Mouse (Mus musculus) CH12.LX (cell line): ENCODE measurements around the gene Atp8b4. TPM values are rescaled to one million over a fixed set of nuclear protein-coding genes. Genes with fewer than 3 reads are reported as not detected.

ENCODE experiments used
- DNase-seq: peaks from one replicate; pipeline ENCODE4 v3.0.0-alpha.2; 2013; ENCODE audit errors: extremely low read depth
- H3K27ac ChIP-seq: 2 replicates; pipeline ENCODE4 v1.5.1; 2012; ENCODE audit warnings: low read depth, mild to moderate bottlenecking, control low read depth, moderate library complexity; ENCODE audit not compliant: insufficient read depth
- H3K27me3 ChIP-seq: replicated peaks from 2 replicates; pipeline ENCODE3; 2012; ENCODE audit warnings: inconsistent platforms
- H3K36me3 ChIP-seq, 2 experiments: replicated peaks in 1 of 2; 2 replicates each; pipeline versions ENCODE3 to v1.6.1; 2012; ENCODE audit warnings: inconsistent platforms in 1 of 2, low read length in 1 of 2, mild to moderate bottlenecking in 1 of 2, mixed read lengths in 1 of 2, moderate library complexity in 1 of 2; ENCODE audit not compliant: control insufficient read depth in 1 of 2, insufficient read depth in 1 of 2
- H3K4me1 ChIP-seq, 2 experiments: 2 replicates each; pipeline ENCODE4 v1.6.1; 2012; ENCODE audit warnings: inconsistent platforms in 1 of 2, moderate library complexity in 1 of 2; ENCODE audit not compliant: insufficient read depth in 2 of 2, control insufficient read depth in 1 of 2
- H3K4me2 ChIP-seq: 2 replicates; pipeline ENCODE4 v1.6.1; 2012; ENCODE audit warnings: low read depth, mild to moderate bottlenecking, control low read depth; ENCODE audit not compliant: poor library complexity, insufficient read depth, severe bottlenecking
- H3K4me3 ChIP-seq, 3 experiments: fragments of 150-350 bp in 1 of 3; sonication (generic) in 1 of 3; replicated peaks in 1 of 3; 2 replicates each; pipeline versions ENCODE3 to v1.5.1; 2011 to 2012; ENCODE audit warnings: low read depth in 2 of 3, low read length in 2 of 3, mild to moderate bottlenecking in 2 of 3, moderate library complexity in 2 of 3, control low read depth in 1 of 3, improper control_type of control experiment in 1 of 3, inconsistent platforms in 1 of 3, mixed read lengths in 1 of 3; ENCODE audit not compliant: poor library complexity in 1 of 3
- H3K79me2 ChIP-seq: replicated peaks from 2 replicates; pipeline ENCODE4 v1.6.1; 2012; ENCODE audit warnings: mild to moderate bottlenecking, moderate library complexity; ENCODE audit not compliant: control insufficient read depth, poor library complexity, insufficient read depth, severe bottlenecking; ENCODE audit errors: extremely low read depth
- H3K9ac ChIP-seq: 2 replicates; pipeline ENCODE4 v1.6.1; 2012; ENCODE audit warnings: low read depth, mild to moderate bottlenecking, control low read depth, moderate library complexity; ENCODE audit not compliant: insufficient read depth
- H3K9me3 ChIP-seq: replicated peaks from 2 replicates; pipeline ENCODE3; 2012; ENCODE audit warnings: low read length, inconsistent platforms, mixed read lengths
- BHLHE40 ChIP-seq: IDR thresholded peaks from 2 replicates; pipeline ENCODE4 v1.6.1; 2011; ENCODE audit warnings: mild to moderate bottlenecking, low read depth, low read length, improper control_type of control experiment
- CHD1 ChIP-seq: IDR thresholded peaks from 2 replicates; pipeline ENCODE4 v1.6.1; 2012; ENCODE audit warnings: low read depth, low read length, improper control_type of control experiment, inconsistent platforms
- CTCF ChIP-seq, 2 experiments: IDR thresholded peaks in 1 of 2; conservative IDR thresholded peaks in 1 of 2; 2 replicates each; pipeline ENCODE4 v1.5.1; 2011 to 2012; ENCODE audit warnings: low read depth in 2 of 2, low read length in 2 of 2, improper control_type of control experiment in 1 of 2, inconsistent platforms in 1 of 2, mild to moderate bottlenecking in 1 of 2, moderate library complexity in 1 of 2
- E2F4 ChIP-seq: IDR thresholded peaks from 2 replicates; pipeline ENCODE4 v1.6.1; 2011; ENCODE audit warnings: low read depth, low read length, improper control_type of control experiment; ENCODE audit not compliant: insufficient replicate concordance
- ELF1 ChIP-seq: IDR thresholded peaks from 2 replicates; pipeline ENCODE4 v1.6.1; 2014; ENCODE audit warnings: low read depth, mild to moderate bottlenecking, inconsistent platforms, low read length, improper control_type of control experiment
- EP300 ChIP-seq: IDR thresholded peaks from 2 replicates; pipeline ENCODE4 v1.6.1; 2011; ENCODE audit warnings: low read length, improper control_type of control experiment
- GABPA ChIP-seq: IDR thresholded peaks from 2 replicates; pipeline ENCODE4 v1.6.1; 2012; ENCODE audit warnings: low read depth, low read length, improper control_type of control experiment, inconsistent platforms; ENCODE audit not compliant: insufficient replicate concordance
- HCFC1 ChIP-seq: IDR thresholded peaks from 2 replicates; pipeline ENCODE4 v1.6.1; 2012; ENCODE audit warnings: low read depth, mild to moderate bottlenecking, inconsistent platforms, low read length, improper control_type of control experiment
- IRF4 ChIP-seq: IDR thresholded peaks from 2 replicates; pipeline ENCODE4 v1.6.1; 2014; ENCODE audit warnings: low read depth, mild to moderate bottlenecking, inconsistent platforms, low read length, improper control_type of control experiment
- JUND ChIP-seq: conservative IDR thresholded peaks from 2 replicates; pipeline ENCODE4 v1.6.1; 2011; ENCODE audit warnings: low read depth, low read length, improper control_type of control experiment
- KAT2A ChIP-seq: IDR thresholded peaks from 2 replicates; pipeline ENCODE4 v1.6.1; 2012; ENCODE audit warnings: low read length, improper control_type of control experiment, inconsistent platforms; ENCODE audit not compliant: insufficient replicate concordance
- MAX ChIP-seq: IDR thresholded peaks from 2 replicates; pipeline ENCODE4 v1.6.1; 2011; ENCODE audit warnings: low read length, improper control_type of control experiment
- MAZ ChIP-seq: IDR thresholded peaks from 2 replicates; pipeline ENCODE4 v1.6.1; 2012; ENCODE audit warnings: low read depth, mild to moderate bottlenecking, inconsistent platforms, low read length, improper control_type of control experiment, moderate library complexity
- MXI1 ChIP-seq: IDR thresholded peaks from 2 replicates; pipeline ENCODE4 v1.6.1; 2011; ENCODE audit warnings: mild to moderate bottlenecking, low read depth, low read length, improper control_type of control experiment
- MYC ChIP-seq: IDR thresholded peaks from 2 replicates; pipeline ENCODE4 v1.6.1; 2011; ENCODE audit warnings: low read depth, mild to moderate bottlenecking, improper control_type of control experiment, low read length
- NRF1 ChIP-seq: IDR thresholded peaks from 2 replicates; pipeline ENCODE4 v1.6.1; 2014; ENCODE audit warnings: low read depth, mild to moderate bottlenecking, inconsistent platforms, low read length, improper control_type of control experiment, moderate library complexity
- SIN3A ChIP-seq: IDR thresholded peaks from 2 replicates; pipeline ENCODE4 v1.6.1; 2012; ENCODE audit warnings: low read length, improper control_type of control experiment, inconsistent platforms
- TBP ChIP-seq: conservative IDR thresholded peaks from 2 replicates; pipeline ENCODE4 v1.6.1; 2011; ENCODE audit warnings: low read depth, low read length, improper control_type of control experiment
- TCF12 ChIP-seq: IDR thresholded peaks from 2 replicates; pipeline ENCODE4 v1.6.1; 2014; ENCODE audit warnings: low read depth, mild to moderate bottlenecking, inconsistent platforms, low read length, improper control_type of control experiment
- USF1 ChIP-seq: IDR thresholded peaks from 2 replicates; pipeline ENCODE4 v1.6.1; 2014; ENCODE audit warnings: low read depth, mild to moderate bottlenecking, inconsistent platforms, low read length, improper control_type of control experiment
- USF2 ChIP-seq: conservative IDR thresholded peaks from 2 replicates; pipeline ENCODE4 v1.6.1; 2011; ENCODE audit warnings: low read depth, low read length, improper control_type of control experiment
- ZC3H11A ChIP-seq: IDR thresholded peaks from 2 replicates; pipeline ENCODE4 v1.6.1; 2012; ENCODE audit warnings: low read depth, mild to moderate bottlenecking, inconsistent platforms, low read length, improper control_type of control experiment
- ZKSCAN1 ChIP-seq: IDR thresholded peaks from 2 replicates; pipeline ENCODE4 v1.6.1; 2012; ENCODE audit warnings: low read depth, inconsistent platforms, low read length, improper control_type of control experiment, borderline replicate concordance
- ZNF384 ChIP-seq: IDR thresholded peaks from 2 replicates; pipeline ENCODE4 v1.6.1; 2012; ENCODE audit warnings: low read depth, low read length, improper control_type of control experiment, inconsistent platforms
- dilution Hi-C: fragments of 300-500 bp; cut with MboI; formaldehyde crosslinking; loops from 2 replicates; pipeline ENCODE4 v1.14.3; 2020; ENCODE audit warnings: low sequenced_read_pairs; ENCODE audit not compliant: extremely low pct_unique_long_range_greater_than_20kb, extremely low pct_ligation_motif_present
- in situ Hi-C: fragments of 300-500 bp; cut with MboI; formaldehyde crosslinking; loops from 3 replicates; pipeline ENCODE4 v1.14.3; 2019; ENCODE audit warnings: low sequenced_read_pairs, low pct_ligation_motif_present, low pct_unique_long_range_greater_than_20kb, mixed read lengths
- polyA plus RNA-seq: library from polyadenylated mRNA; unstranded; fragments of >175 nt; gene quantifications from 2 replicates; pipeline ENCODE4 v1.2.1, GENCODE M21; 2012; ENCODE audit warnings: low read depth; ENCODE audit not compliant: insufficient read length
- total RNA-seq, 2 experiments: library from RNA; depleted of rRNA; stranded (reverse); fragments of 300-350 nt in 1 of 2; fragments of >200 nt in 1 of 2; gene quantifications; 2 replicates each; pipeline ENCODE4 v1.2.3; 2012 to 2014

The Atp8b4 gene
- total and polyA plus RNA-seq, 3 experiments: 0.50 to 1.9 (median 0.79) TPM

DNA sequence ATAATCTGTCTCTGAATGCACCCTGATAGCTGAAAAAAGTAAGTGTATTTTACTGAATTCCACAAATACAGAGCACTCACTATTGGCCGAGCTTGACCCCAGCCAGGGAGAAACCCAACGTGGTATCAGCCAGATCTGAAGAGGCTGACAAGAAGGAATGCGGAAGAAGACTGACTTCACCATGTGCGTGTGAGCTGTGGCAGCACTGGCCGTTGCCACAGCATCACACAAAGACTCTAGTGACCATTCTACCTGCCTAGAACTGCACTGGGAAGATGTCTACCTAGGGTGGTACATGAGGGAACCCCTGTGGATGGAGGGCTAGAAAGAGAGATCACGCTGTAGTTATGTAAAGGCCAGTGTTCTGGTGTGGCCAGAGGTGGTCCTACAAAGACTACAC lies 55.4 kb downstream of the Atp8b4 start (continued):
- TF ChIP-seq CTCF (conservative IDR thresholded peaks at IDR 0.05 in 1 of 2, IDR thresholded peaks at IDR 0.05 in 1 of 2; ENCODE audit: low read depth in 2 of 2, low read length in 2 of 2) (no peak), HCFC1 (no peak), TCF12 (no peak)

DNA sequence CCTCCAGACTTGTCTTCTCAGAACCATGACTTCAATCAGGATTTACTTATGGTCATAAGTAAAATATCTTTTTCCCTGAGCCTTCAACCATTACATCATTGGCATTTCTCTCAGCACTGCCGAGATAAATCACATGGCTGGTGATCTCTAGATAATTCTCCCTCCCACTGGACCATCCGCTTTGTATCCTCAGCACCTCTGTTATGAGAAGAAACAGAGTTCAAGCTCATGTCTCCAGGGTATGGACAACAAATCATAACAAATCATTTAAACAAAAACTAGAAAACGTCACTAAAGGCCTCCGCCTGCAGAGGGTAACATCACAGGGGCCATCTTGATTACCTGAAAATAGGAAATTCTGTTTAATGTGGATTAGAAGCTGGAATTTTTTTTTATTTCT lies 58.9 kb downstream of the Atp8b4 start:
- Histone ChIP-seq H3K79me2 (no peaks in the 10 kb centered on the region), H3K9ac (no peak overlapping the region), H3K36me3 (no peaks in the 10 kb centered on the region), H3K4me2 (no peak overlapping the region), H3K4me3 (no peak overlapping the region), H3K27me3 (no peaks in the 10 kb centered on the region), H3K9me3 (no peaks in the 10 kb centered on the region), H3K4me1 (peaks cover 0 to 5% of the 10 kb centered on the region in 2 experiments; a peak in 2 of 4 replicates), H3K27ac (no peak overlapping the region)
- TF ChIP-seq SIN3A (no peak), EP300 (no peak), BHLHE40 (no peak)
- no peak for DNase-seq
- dilution Hi-C loops: no loop called here
- in situ Hi-C loops: no loop called here

DNA sequence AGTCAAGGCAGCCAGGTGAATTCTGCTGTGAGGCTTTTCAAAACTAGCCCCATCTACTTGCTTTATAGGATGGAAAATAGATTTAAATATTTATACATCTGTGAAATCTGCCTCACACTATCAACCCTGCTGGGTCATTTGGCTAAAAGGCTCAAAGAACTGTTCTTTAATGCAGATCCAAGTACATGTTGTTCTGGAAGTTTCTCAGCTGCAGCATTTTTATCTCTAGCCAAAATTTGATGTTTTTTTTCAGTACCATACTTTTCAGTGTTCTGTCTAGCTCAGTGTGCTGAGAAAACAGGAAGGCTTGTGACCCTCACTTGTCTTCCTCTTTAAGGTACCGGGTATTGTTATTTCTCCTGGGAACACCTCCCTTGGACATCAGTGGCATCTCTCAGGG lies 65.8 kb downstream of the Atp8b4 start:
- H3K27ac ChIP-seq: no peak overlapping the region
- no peaks in the 10 kb centered on the region for H3K36me3 ChIP-seq
- TF ChIP-seq ELF1 (no peak), USF2 (no peak), CTCF (conservative IDR thresholded peaks at IDR 0.05 in 1 of 2, IDR thresholded peaks at IDR 0.05 in 1 of 2; ENCODE audit: low read depth in 2 of 2, low read length in 2 of 2) (no peak), MXI1 (no peak)
- H3K79me2 ChIP-seq: no peaks in the 10 kb centered on the region
- in situ Hi-C loops (no loop called here), dilution Hi-C loops (no loop called here)
- DNase-seq: no peak
- H3K27me3 ChIP-seq: no peaks in the 10 kb centered on the region
- H3K4me3 ChIP-seq: no peak overlapping the region
- H3K9me3 ChIP-seq: no peaks in the 10 kb centered on the region
- H3K9ac ChIP-seq: no peak overlapping the region
- no peaks in the 10 kb centered on the region for H3K4me1 ChIP-seq
- H3K4me2 ChIP-seq: no peak overlapping the region

DNA sequence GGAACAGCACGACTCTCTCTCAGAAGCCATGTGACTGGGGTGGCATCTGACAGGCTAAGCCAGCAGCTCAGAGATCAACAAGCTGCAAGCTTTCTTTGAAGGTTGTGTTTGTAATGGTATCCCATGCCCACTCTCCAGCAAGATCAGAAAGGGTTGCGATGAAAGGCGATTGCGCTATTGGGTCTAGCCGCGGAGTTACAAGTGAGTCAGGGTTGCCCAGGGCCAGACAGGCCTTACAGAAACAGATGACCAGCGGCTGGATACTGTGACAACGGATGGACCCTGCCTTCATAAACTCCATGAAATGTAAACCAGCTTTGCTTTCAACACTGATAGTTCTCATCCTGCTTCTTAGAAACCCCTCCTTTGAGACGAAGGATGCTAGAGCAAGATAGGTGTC lies 66.2 kb downstream of the Atp8b4 start:
- no peak overlapping the region for H3K9ac ChIP-seq
- H3K27me3 ChIP-seq: no peaks in the 10 kb centered on the region
- H3K79me2 ChIP-seq: no peaks in the 10 kb centered on the region
- H3K27ac ChIP-seq: no peak overlapping the region
- in situ Hi-C loops: no loop called here
- H3K4me3 ChIP-seq: no peak overlapping the region
- H3K4me2 ChIP-seq: no peak overlapping the region
- TF ChIP-seq ZC3H11A (no peak), USF1 (no peak), HCFC1 (no peak), NRF1 (no peak), JUND (no peak), MAZ (no peak), TBP (no peak), KAT2A (no peak), MAX (no peak), IRF4 (no peak), ZKSCAN1 (no peak), USF2 (no peak), E2F4 (no peak), EP300 (no peak), ZNF384 (no peak), BHLHE40 (no peak), GABPA (no peak), CHD1 (no peak), MYC (no peak), MXI1 (no peak)
- H3K4me1 ChIP-seq: no peaks in the 10 kb centered on the region
- no peaks in the 10 kb centered on the region for H3K36me3 ChIP-seq
- no peaks in the 10 kb centered on the region for H3K9me3 ChIP-seq
- dilution Hi-C loops: no loop called here
- no peak for DNase-seq
